Mouse (Mus musculus) bone marrow macrophage, adult 2 months (primary cell): ENCODE measurements at regions not wholly inside any gene's neighbourhood (a gene's known extent, or its start where the extent isn't known, plus 50 kb on each side); places are given as distances from the start of the nearest gene placed in this dataset.

Experiments used
- H3K27ac ChIP-seq: 2 replicates; pipeline ENCODE4 v1.5.1; 2012; ENCODE audit warnings: low read depth, low read length; ENCODE audit not compliant: insufficient read depth
- H3K4me1 ChIP-seq: 2 replicates; pipeline ENCODE4 v1.6.1; 2012; ENCODE audit warnings: low read length; ENCODE audit not compliant: control insufficient read depth, insufficient read depth
- H3K4me3 ChIP-seq: 2 replicates; pipeline ENCODE4 v1.5.1; 2012; ENCODE audit warnings: mild to moderate bottlenecking, low read length, moderate library complexity; ENCODE audit not compliant: insufficient read depth
- CTCF ChIP-seq: IDR thresholded peaks from 2 replicates; pipeline ENCODE4 v1.5.1; 2012; ENCODE audit warnings: low read depth, mild to moderate bottlenecking, low read length, moderate library complexity
- POLR2A ChIP-seq: IDR thresholded peaks from 2 replicates; pipeline ENCODE4 v1.6.1; 2012; ENCODE audit warnings: mild to moderate bottlenecking, low read depth, low read length, borderline replicate concordance

GRCm38 (mm10) chr7:118042914-118043313 is 73.1 kb downstream of the Rps15a start:
- Histone ChIP-seq H3K27ac (no peak overlapping the region), H3K4me3 (no peak overlapping the region), H3K4me1 (no peaks in the 10 kb centered on the region)
- TF ChIP-seq POLR2A (no peak), CTCF (no peak)

GRCm38 (mm10) chr7:118039862-118040261 is 76.1 kb downstream of the Rps15a start:
- H3K27ac ChIP-seq = no peak overlapping the region
- H3K4me1 ChIP-seq = no peaks in the 10 kb centered on the region

DNA sequence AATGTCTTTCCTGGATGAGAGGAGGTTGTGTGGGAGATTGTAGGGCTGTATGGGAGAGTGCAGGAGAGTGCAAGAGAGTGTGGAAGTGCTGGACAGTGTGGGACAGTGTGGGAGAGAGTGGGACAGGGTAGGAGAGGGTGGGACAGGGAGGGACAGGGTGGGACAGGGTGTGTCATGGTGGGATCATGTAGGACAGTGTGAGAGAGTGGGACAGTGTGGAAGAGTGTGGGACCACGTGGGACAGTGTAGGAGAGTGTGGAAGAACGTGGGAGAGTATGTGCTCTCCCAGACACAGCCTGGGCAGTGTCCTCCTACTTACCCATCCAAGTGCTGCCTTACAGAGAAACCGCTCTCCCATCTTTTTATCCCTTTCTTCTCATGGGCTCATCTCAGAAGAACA is 78.9 kb downstream of the Rps15a start:
- H3K4me1 ChIP-seq = no peaks in the 10 kb centered on the region
- TF ChIP-seq POLR2A (no peak), CTCF (no peak)
- H3K27ac ChIP-seq = no peak overlapping the region
- no peak overlapping the region for H3K4me3 ChIP-seq

More at GRCm38 (mm10) chr7:118039862-118040261, 76.1 kb downstream of the Rps15a start:
- H3K4me3 ChIP-seq = no peak overlapping the region
- TF ChIP-seq POLR2A (no peak), CTCF (no peak)

DNA sequence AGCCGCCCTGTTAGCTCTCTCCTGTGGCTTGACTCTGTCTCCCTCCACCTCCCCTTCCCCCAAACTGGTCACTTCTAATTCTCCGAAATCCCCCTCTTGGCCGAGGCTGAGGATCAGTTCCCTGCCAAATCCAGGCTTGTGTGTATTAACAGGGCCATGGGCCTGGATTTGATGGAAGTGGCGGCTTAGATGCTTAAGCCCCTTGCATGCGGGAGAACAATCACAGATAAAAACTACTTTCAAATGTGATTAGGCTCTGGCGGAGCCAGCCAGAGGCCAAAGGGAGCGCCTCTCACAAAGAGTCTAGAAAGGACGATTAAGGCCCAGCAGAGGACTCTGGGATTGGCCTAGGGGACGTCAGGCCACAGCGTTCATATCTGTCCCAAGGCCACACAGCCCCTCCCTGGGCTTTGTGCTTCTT is 89.9 kb downstream of the Rps15a start:
- Histone ChIP-seq H3K4me3 (no peak overlapping the region), H3K4me1 (no peaks in the 10 kb centered on the region), H3K27ac (no peak overlapping the region)
- TF ChIP-seq CTCF = no peak
- no peak for TF ChIP-seq POLR2A

- no peaks in the 10 kb centered on the region for H3K4me1 ChIP-seq
- no peak overlapping the region for H3K4me3 ChIP-seq
- H3K27ac ChIP-seq = no peak overlapping the region
- TF ChIP-seq CTCF (no peak), POLR2A (no peak)
Measured at GRCm38 (mm10) chr7:118004620-118005019, 111.4 kb downstream of the Rps15a start.

- no peaks in the 10 kb centered on the region for H3K4me1 ChIP-seq
Measured at GRCm38 (mm10) chr7:118001881-118002280, 114.1 kb downstream of the Rps15a start.

DNA sequence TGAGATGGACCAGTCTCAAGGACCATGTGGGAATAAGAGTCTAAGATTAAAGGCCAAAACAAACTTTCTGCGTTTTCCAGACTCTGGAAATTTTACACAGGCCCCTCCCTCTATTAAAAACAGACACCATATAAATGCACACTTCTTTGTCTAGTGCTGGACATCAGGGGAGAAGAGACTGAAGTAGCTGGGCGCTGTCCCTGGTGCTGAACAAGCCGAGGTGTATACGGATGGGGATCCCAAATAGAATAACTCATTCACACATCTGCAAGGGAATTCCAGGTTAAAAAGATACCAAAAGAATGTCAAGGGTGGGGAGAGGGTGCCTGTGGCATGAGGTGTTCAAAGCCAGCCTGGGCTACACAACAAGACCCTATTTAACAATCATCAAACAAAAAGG is 114.9 kb downstream of the Rps15a start:
- Histone ChIP-seq H3K4me1 (no peaks in the 10 kb centered on the region), H3K4me3 (no peak overlapping the region), H3K27ac (no peak overlapping the region)
- TF ChIP-seq CTCF = no peak
- no peak for TF ChIP-seq POLR2A

More at GRCm38 (mm10) chr7:118001881-118002280, 114.1 kb downstream of the Rps15a start:
- TF ChIP-seq POLR2A = no peak
- TF ChIP-seq CTCF = no peak
- H3K4me3 ChIP-seq = no peak overlapping the region
- no peak overlapping the region for H3K27ac ChIP-seq

- no peak overlapping the region for H3K27ac ChIP-seq
- TF ChIP-seq POLR2A (no peak), CTCF (no peak)
- no peak overlapping the region for H3K4me3 ChIP-seq
- H3K4me1 ChIP-seq = no peaks in the 10 kb centered on the region
Measured at GRCm38 (mm10) chr7:117982177-117982576, 133.8 kb downstream of the Rps15a start.

DNA sequence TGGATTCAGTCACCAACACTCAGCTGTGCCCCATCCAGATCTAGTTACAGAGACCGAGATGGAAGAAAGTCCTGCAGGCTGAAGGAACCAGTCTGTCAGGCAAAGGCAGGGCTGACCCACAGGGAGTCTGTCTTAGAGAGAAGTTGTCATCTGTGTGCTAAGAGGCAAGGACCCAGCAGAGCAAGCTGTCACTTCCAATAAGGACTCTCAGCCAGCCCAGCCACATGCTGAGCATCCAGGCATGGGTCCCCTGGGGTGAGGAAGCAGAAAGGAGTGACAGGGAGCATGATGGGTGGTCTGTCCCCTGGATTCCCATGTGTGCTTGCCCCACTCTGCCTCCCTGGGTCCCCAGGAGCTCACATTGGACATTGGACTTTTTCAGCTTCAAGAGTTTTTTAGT is 144.8 kb downstream of the Rps15a start:
- Histone ChIP-seq H3K4me1 (no peaks in the 10 kb centered on the region), H3K4me3 (no peak overlapping the region), H3K27ac (no peak overlapping the region)
- TF ChIP-seq CTCF = no peak
- no peak for TF ChIP-seq POLR2A

DNA sequence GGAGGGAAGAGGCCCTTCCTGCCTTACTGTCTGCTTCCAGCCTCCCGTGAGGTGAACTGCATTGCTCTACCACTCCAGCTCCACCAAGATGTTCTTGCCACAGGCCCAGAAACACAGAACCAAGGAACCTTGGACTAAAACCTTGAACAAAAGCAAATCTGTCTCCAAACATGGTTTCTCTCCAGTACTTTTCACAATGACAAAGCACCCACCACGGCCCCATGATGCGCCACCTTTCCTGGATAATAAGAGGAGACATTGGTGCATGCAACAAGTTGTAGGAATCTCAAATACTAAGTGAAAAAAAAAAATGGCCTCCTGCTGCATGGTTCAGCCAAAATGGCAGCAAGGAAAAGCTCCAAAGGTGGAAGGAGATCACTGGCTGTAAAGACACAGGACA is 172.6 kb downstream of the Rps15a start:
- no peak overlapping the region for H3K4me3 ChIP-seq
- H3K4me1 ChIP-seq = no peaks in the 10 kb centered on the region
- H3K27ac ChIP-seq = no peak overlapping the region
- TF ChIP-seq CTCF (no peak), POLR2A (no peak)

DNA sequence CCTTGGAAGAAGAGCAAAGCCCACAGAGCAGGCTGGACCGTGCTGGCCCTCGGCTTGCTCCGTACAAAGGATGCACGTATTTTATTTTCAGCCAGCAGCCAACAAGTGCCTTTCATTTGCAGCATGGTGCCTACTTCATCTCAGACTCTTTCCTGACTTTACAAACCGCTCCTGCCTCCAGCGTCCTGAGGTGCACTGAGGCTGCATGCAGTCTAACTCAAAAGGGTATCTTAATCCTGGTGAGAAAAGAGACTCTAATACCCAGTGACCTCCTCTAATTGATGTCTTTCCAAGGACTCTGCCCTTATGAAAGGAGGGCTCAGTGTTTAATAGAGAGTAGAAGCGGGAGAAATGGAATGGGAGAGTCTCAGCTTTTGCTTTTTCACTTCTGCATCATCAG is 176.4 kb downstream of the Rps15a start:
- H3K27ac ChIP-seq = no peak overlapping the region
- no peak overlapping the region for H3K4me3 ChIP-seq
- TF ChIP-seq POLR2A (no peak), CTCF (no peak)
- no peaks in the 10 kb centered on the region for H3K4me1 ChIP-seq
